Mouse (Mus musculus): ENCODE data around the gene Palm.

GRCm38 (mm10) chr10:79851653-79852052 is 58.3 kb downstream of the Palm start:
- TF ChIP-seq POLR2A (IDR thresholded peaks at IDR 0.05; ENCODE audit: insufficient read depth, low read length) (no peak), CTCF (IDR thresholded peaks at IDR 0.05; ENCODE audit: low read depth, low read length) (no peak)

Measured in ES-Bruce4 (cell line).